Comparison of ENCODE assay signal across 9 mouse cellular contexts in genomic region chr2:61402588-61403487, GRCm38 (mm10).
DNase-seq lines count a peak whose midpoint lies in the region; ATAC-seq and TF ChIP-seq lines count a peak whose summit lies in the region.
"Had no signal": no experiment of that assay in that cellular context is flagged by ENCODE, and none has a peak within 500 bp of the region (broad histone marks: within the 10 kb centered on the region; RNA-seq: fewer than 3 reads in every experiment).

No protein-coding gene starts in this region.

- H3K27ac ChIP-seq in kidney, adult 2 months (ENCODE audit: insufficient read depth, low read depth, low read length), result peak overlapping the region; percentile 56; the same call in 1 of the 2 replicates
- H3K27ac ChIP-seq in bone marrow macrophage, adult 2 months (ENCODE audit: insufficient read depth, low read depth, low read length), result no peak overlapping the region
- H3K27ac ChIP-seq in heart, embryonic 16.5 days (ENCODE audit: low read length), result peak overlapping the region; percentile 27; the same call in 1 of the 2 replicates
- H3K27ac ChIP-seq in liver, embryonic 16.5 days (ENCODE audit: low read length), result no peak overlapping the region

- no peak for ATAC-seq in heart, embryonic 16.5 days (replicated peaks; ENCODE audit: extremely low read depth, insufficient read depth, low FRiP score)
- ATAC-seq in liver, embryonic 16.5 days (ENCODE audit: low read depth), result no peak

- peaks cover 5% of the 10 kb centered on the region for H3K4me1 ChIP-seq in kidney, adult 2 months (ENCODE audit: control insufficient read depth, insufficient read depth, low read length)
- H3K4me1 ChIP-seq in bone marrow macrophage, adult 2 months (ENCODE audit: control insufficient read depth, insufficient read depth, low read length), result peaks cover 5% of the 10 kb centered on the region; the same call in 1 of the 2 replicates
- H3K4me1 ChIP-seq in heart, embryonic 16.5 days (ENCODE audit: control insufficient read depth, insufficient read depth, low read length), result peaks cover 21% of the 10 kb centered on the region
- H3K4me1 ChIP-seq in liver, embryonic 16.5 days (ENCODE audit: control insufficient read depth, low read depth, low read length), result peaks cover 4% of the 10 kb centered on the region

- H3K4me2 ChIP-seq in heart, embryonic 16.5 days (ENCODE audit: low read depth, low read length), result peak overlapping the region; percentile 85
- H3K4me2 ChIP-seq in liver, embryonic 16.5 days (ENCODE audit: low read depth, low read length), result peak overlapping the region; percentile 48

- WGBS in kidney, adult 2 months, result 11% methylated on average over 15 of the region's 15 CpGs
- 8% methylated on average over 15 of the region's 15 CpGs for WGBS in heart, embryonic 16.5 days
- WGBS in liver, embryonic 16.5 days (ENCODE audit: insufficient replicate concordance), result 13% methylated on average over 15 of the region's 15 CpGs

- H3K4me3 ChIP-seq in kidney, adult 2 months (ENCODE audit: insufficient read depth, low read depth, low read length), result no peak overlapping the region
- H3K4me3 ChIP-seq in bone marrow macrophage, adult 2 months (ENCODE audit: insufficient read depth, low read length), result 0 out of 2 replicates have a peak overlapping the region, but pooled peaks have one; percentile 18
- H3K4me3 ChIP-seq in heart, embryonic 16.5 days (ENCODE audit: low read length), result peak overlapping the region; percentile 58
- peak overlapping the region; percentile 39; the same call in 1 of the 2 replicates for H3K4me3 ChIP-seq in liver, embryonic 16.5 days (ENCODE audit: low read depth, low read length)

- H3K27me3 ChIP-seq in kidney, adult 2 months (replicated peaks; ENCODE audit: control insufficient read depth, insufficient read depth, low read length), result no peaks in the 10 kb centered on the region
- no peaks in the 10 kb centered on the region for H3K27me3 ChIP-seq in heart, embryonic 16.5 days (ENCODE audit: control insufficient read depth, insufficient read depth, low read length)
- H3K27me3 ChIP-seq in liver, embryonic 16.5 days (ENCODE audit: control insufficient read depth, insufficient read depth, low read depth, low read length), result no peaks in the 10 kb centered on the region
- H3K27me3 ChIP-seq: Patski had no signal

- H3K36me3 ChIP-seq in kidney, adult 2 months (ENCODE audit: control insufficient read depth, insufficient read depth, low read length), result no peaks in the 10 kb centered on the region
- no peaks in the 10 kb centered on the region for H3K36me3 ChIP-seq in heart, embryonic 16.5 days (ENCODE audit: control insufficient read depth, insufficient read depth)
- H3K36me3 ChIP-seq in liver, embryonic 16.5 days (ENCODE audit: control insufficient read depth, insufficient read depth), result no peaks in the 10 kb centered on the region

- TF ChIP-seq CTCF in kidney, adult 2 months (conservative IDR thresholded peaks at IDR 0.05; ENCODE audit: insufficient read depth, insufficient read length, low read depth, low read length), result no peak
- TF ChIP-seq CTCF in bone marrow macrophage, adult 2 months (IDR thresholded peaks at IDR 0.05; ENCODE audit: low read depth, low read length), result no peak

- peak; percentile 9 for DNase-seq in kidney, adult 2 months
- DNase-seq in kidney, postnatal 36 days, result no peak
- DNase-seq in layer of hippocampus, postnatal 10 days (ENCODE audit: low spot score in 2 of 2), result no peak
- DNase-seq in left cerebral cortex, postnatal 36 days (ENCODE audit: low spot score in 2 of 2), result no peak
- DNase-seq in cerebellum, postnatal 25 days, result no peak

- TF ChIP-seq POLR2A in kidney, adult 2 months (IDR thresholded peaks at IDR 0.05; ENCODE audit: low read depth, low read length), result no peak
- no peak for TF ChIP-seq POLR2A in bone marrow macrophage, adult 2 months (IDR thresholded peaks at IDR 0.05; ENCODE audit: borderline replicate concordance, low read depth, low read length)

- H3K9ac ChIP-seq in heart, embryonic 16.5 days (ENCODE audit: low read length), result peak overlapping the region; percentile 66
- H3K9ac ChIP-seq in liver, embryonic 16.5 days (ENCODE audit: low read depth, low read length), result no peak overlapping the region

- no peaks in the 10 kb centered on the region for H3K9me3 ChIP-seq in heart, embryonic 16.5 days (replicated peaks; ENCODE audit: control insufficient read depth, low read length)
- H3K9me3 ChIP-seq in liver, embryonic 16.5 days (replicated peaks; ENCODE audit: control insufficient read depth, low read length), result no peaks in the 10 kb centered on the region

- intact Hi-C loops in left cerebral cortex, postnatal 36 days (cut with DNase I), result loop anchor here (5.0 to 10.0 kb wide), 3 partner anchors 441 to 681 kb away; partner anchors contain the start of genes Itgb6 and Rbms1

Comparison
In these comparisons a context has a peak if more than half of its experiments do, and no peak if none do; other contexts are left out.
1. H3K27ac ChIP-seq: peak in kidney, adult 2 months (single experiment) and heart, embryonic 16.5 days (single experiment); none in bone marrow macrophage, adult 2 months (single experiment) and liver, embryonic 16.5 days (single experiment).